In genomic region chr4:101654788-101655414, GRCm38 (mm10) we compare ENCODE assay signal across 17 mouse cellular contexts. TPM values are rescaled to one million over a fixed set of nuclear protein-coding genes. Genes with fewer than 3 reads are reported as not detected.
A peak's percentile ranks its signal among the peaks of the same experiment; 100 is the strongest.
DNase-seq lines count a peak whose midpoint lies in the region; ATAC-seq and TF ChIP-seq lines count a peak whose summit lies in the region.
"Had no signal": no experiment of that assay in that cellular context is flagged by ENCODE, and none has a peak within 500 bp of the region (broad histone marks: within the 10 kb centered on the region; RNA-seq: fewer than 3 reads in every experiment).

No protein-coding gene starts in this region.

- no peak overlapping the region for H3K9ac ChIP-seq in heart, embryonic 11.5 days (ENCODE audit: low read depth, low read length)
- H3K9ac ChIP-seq in liver, embryonic 13.5 days = peak overlapping the region; percentile 64
- H3K9ac ChIP-seq: embryonic facial prominence, embryonic 15.5 days; heart, embryonic 13.5 days; lung, embryonic 15.5 days; neural tube, embryonic 12.5 days had no signal

- no peak overlapping the region for H3K4me2 ChIP-seq in heart, embryonic 11.5 days
- peak overlapping the region; percentile 56 for H3K4me2 ChIP-seq in liver, embryonic 13.5 days
- H3K4me2 ChIP-seq: embryonic facial prominence, embryonic 15.5 days; heart, embryonic 13.5 days; lung, embryonic 15.5 days; neural tube, embryonic 12.5 days had no signal

- no peak for TF ChIP-seq CTCF in G1E (IDR thresholded peaks at IDR 0.05; ENCODE audit: low read depth, low read length)

- no peak overlapping the region for H3K4me3 ChIP-seq in heart, embryonic 11.5 days (ENCODE audit: low read depth, low read length)
- peak overlapping the region; percentile 39; the same call in 1 of the 2 replicates for H3K4me3 ChIP-seq in G1E (ENCODE audit: low read depth, low read length)
- peak overlapping the region; percentile 16; the same call in 1 of the 2 replicates for H3K4me3 ChIP-seq in liver, embryonic 13.5 days (replicated peaks)
- H3K4me3 ChIP-seq: embryonic facial prominence, embryonic 15.5 days; heart, embryonic 13.5 days; lung, embryonic 15.5 days; neural tube, embryonic 12.5 days had no signal

- no peaks in the 10 kb centered on the region for H3K4me1 ChIP-seq in heart, embryonic 11.5 days (ENCODE audit: control insufficient read depth, insufficient read depth, low read length)
- peaks cover 78% of the 10 kb centered on the region for H3K4me1 ChIP-seq in G1E (ENCODE audit: insufficient read depth, low read depth, low read length)
- H3K4me1 ChIP-seq in liver, embryonic 13.5 days (replicated peaks) = peaks cover 76% of the 10 kb centered on the region
- H3K4me1 ChIP-seq: lung, embryonic 15.5 days; neural tube, embryonic 12.5 days had no signal

- H3K27ac ChIP-seq in heart, embryonic 11.5 days (ENCODE audit: low read depth, low read length) = 0 out of 2 replicates have a peak overlapping the region, but pooled peaks have one; percentile 15
- peak overlapping the region; percentile 90 for H3K27ac ChIP-seq in liver, embryonic 13.5 days
- H3K27ac ChIP-seq: embryonic facial prominence, embryonic 15.5 days; heart, embryonic 13.5 days; kidney, postnatal 0 days; lung, embryonic 15.5 days; neural tube, embryonic 12.5 days had no signal

- H3K9me3 ChIP-seq in heart, embryonic 11.5 days (replicated peaks; ENCODE audit: control insufficient read depth, low read length) = no peaks in the 10 kb centered on the region
- no peaks in the 10 kb centered on the region for H3K9me3 ChIP-seq in G1E (replicated peaks)
- no peaks in the 10 kb centered on the region for H3K9me3 ChIP-seq in liver, embryonic 13.5 days (replicated peaks)
- H3K9me3 ChIP-seq: embryonic facial prominence, embryonic 15.5 days; heart, embryonic 13.5 days; lung, embryonic 15.5 days; neural tube, embryonic 12.5 days had no signal

- H3K36me3 ChIP-seq in heart, embryonic 11.5 days (ENCODE audit: control insufficient read depth, insufficient read depth, low read length) = peaks cover 6% of the 10 kb centered on the region
- peaks cover 74% of the 10 kb centered on the region for H3K36me3 ChIP-seq in G1E (replicated peaks)
- peaks cover 40% of the 10 kb centered on the region for H3K36me3 ChIP-seq in liver, embryonic 13.5 days

- no peak for ATAC-seq in heart, embryonic 11.5 days (replicated peaks; ENCODE audit: insufficient number of reproducible peaks, low FRiP score, low TSS enrichment)
- peak; percentile 87 for ATAC-seq in G1E (ENCODE audit: extremely low read depth, insufficient number of reproducible peaks, low FRiP score, poor library complexity, severe bottlenecking)
- peak; percentile 61 for ATAC-seq in common myeloid progenitor, adult 5-6 weeks (replicated peaks; ENCODE audit: low read depth, poor library complexity, severe bottlenecking)
- ATAC-seq in liver, embryonic 13.5 days (ENCODE audit: low read depth) = peak; percentile 95
- ATAC-seq: hindbrain, embryonic 16.5 days had no signal

- 72% methylated on average over 4 of the region's 4 CpGs for WGBS in heart, embryonic 11.5 days (ENCODE audit: insufficient replicate concordance)
- 28% methylated on average over 4 of the region's 4 CpGs for WGBS in liver, embryonic 13.5 days (ENCODE audit: insufficient replicate concordance)

- DNase-seq in heart, adult 8-10 months (ENCODE audit: low spot score) = no peak
- peak; percentile 56 for DNase-seq in G1E (ENCODE audit: low spot score)
- DNase-seq in liver, embryonic 13.5 days = peak; percentile 73
- DNase-seq in right cerebral cortex, postnatal 4 days = no peak
- no peak for DNase-seq in right cerebral cortex, adult 18-20 months
- no peak for DNase-seq in left cerebral cortex, postnatal 10 days (ENCODE audit: extremely low spot score in 1 of 2, low spot score in 2 of 2)
- DNase-seq: cerebellum, adult 18-20 months; midbrain, embryonic 14.5 days; thymus, postnatal 36 days had no signal

- intact Hi-C loops in left cerebral cortex, postnatal 10 days (cut with DNase I) = loop anchor here (5.0 kb wide), 1 partner anchor 1002 kb away; no protein-coding TSS in a partner anchor

- H3K27me3 ChIP-seq in heart, embryonic 11.5 days (ENCODE audit: control insufficient read depth, insufficient read depth, low read length) = no peaks in the 10 kb centered on the region
- H3K27me3 ChIP-seq in G1E (ENCODE audit: insufficient read depth, low read length) = no peaks in the 10 kb centered on the region
- H3K27me3 ChIP-seq in liver, embryonic 13.5 days = no peaks in the 10 kb centered on the region
- H3K27me3 ChIP-seq: embryonic facial prominence, embryonic 15.5 days; heart, embryonic 13.5 days; lung, embryonic 15.5 days; neural tube, embryonic 12.5 days had no signal

RNA-seq across cellular contexts. Expression of gene Leprot, which starts 7.4 kb away (rescaled TPM):
- 75.7 and 81.9 TPM in 2 replicates for polyA plus RNA-seq in heart, embryonic 11.5 days (2014; fragmentation: Nextera tagmentation; extraction: Ambion mirVana)
- total RNA-seq in heart, adult 8-10 months (2022) = 10 to 100 TPM; 24.6 to 30.6 (median 25.8) TPM
- total RNA-seq in G1E (2014; fragmentation: Nextera tagmentation) (36.8 and 44.3 TPM in 2 replicates), G1E (2017) (121 and 129 TPM in 2 replicates)
- polyA plus RNA-seq in G1E (2012) = 6.1 and 10.4 TPM in 2 replicates
- 63.1 and 72.8 TPM in 2 replicates for total RNA-seq in common myeloid progenitor, adult 5-6 weeks (2017)
- 50.8 and 57.5 TPM in 2 replicates for polyA plus RNA-seq in liver, embryonic 13.5 days (2015; fragmentation: Nextera tagmentation; extraction: Ambion mirVana)
- total RNA-seq in left cerebral cortex, postnatal 10 days (2021) = 10 to 100 TPM; 27.1 to 28.7 TPM

Comparison
In these comparisons a context has a peak if more than half of its experiments do, and no peak if none do; other contexts are left out.
1. DNase-seq: peak in G1E (single experiment) and liver, embryonic 13.5 days (single experiment); none in heart, adult 8-10 months (single experiment), right cerebral cortex, postnatal 4 days (single experiment), right cerebral cortex, adult 18-20 months (single experiment) and left cerebral cortex, postnatal 10 days (0 of 2).